Mouse (Mus musculus) stomach, postnatal 0 days (tissue): ENCODE results near the gene Ppan.

Experiments used
- CTCF ChIP-seq: IDR thresholded peaks from 2 replicates; pipeline ENCODE4 v1.5.1; 2016; ENCODE audit warnings: antibody characterized with exemption, low read depth, mild to moderate bottlenecking, moderate library complexity
- EP300 ChIP-seq: optimal IDR thresholded peaks from 2 replicates; pipeline ENCODE3; 2016; ENCODE audit warnings: antibody characterized with exemption

GRCm38 (mm10) chr9:20879097-20879792 is 8.7 kb upstream of the Ppan start, which contains the start of gene Angptl6:
- TF ChIP-seq CTCF (no peak), EP300 (no peak)
